Mouse (Mus musculus): ENCODE measurements around the gene Alg9.

DNA sequence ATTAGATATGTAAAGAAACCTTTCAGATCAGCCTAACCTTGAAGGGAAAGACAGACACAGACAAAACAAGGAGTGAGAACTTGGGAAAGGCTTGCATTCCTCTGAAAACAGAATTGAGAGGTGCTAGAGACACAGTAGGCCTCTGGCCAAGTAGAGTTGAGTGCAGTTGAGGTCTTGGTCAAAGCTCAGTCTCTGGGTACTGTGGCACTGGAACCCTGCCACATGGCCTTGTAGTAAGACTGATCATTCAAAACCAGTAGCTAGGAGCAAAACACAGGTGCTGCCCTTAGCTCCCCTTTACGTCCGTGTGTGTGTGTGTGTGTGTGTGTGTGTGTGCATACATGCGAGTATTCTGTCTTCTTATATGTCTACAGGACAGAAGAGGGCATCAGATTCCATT lies 101.5 kb downstream of the Alg9 start:
- TF ChIP-seq CTCF (IDR thresholded peaks at IDR 0.05; ENCODE audit: control insufficient read depth, insufficient read depth, insufficient read length) (no peak), USF1 (IDR thresholded peaks at IDR 0.05; ENCODE audit: low read depth) (no peak), MAX (IDR thresholded peaks at IDR 0.05) (no peak), MYOG (IDR thresholded peaks at IDR 0.05; ENCODE audit: control insufficient read depth, extremely low read depth, insufficient read length) (no peak), FOSL1 (IDR thresholded peaks at IDR 0.05; ENCODE audit: insufficient read depth, low read length, poor library complexity, severe bottlenecking) (no peak)

All from C2C12 (cell line).